Mouse (Mus musculus): ENCODE data around the gene Adgrl2.

Gene Adgrl2

GRCm38 (mm10) chr3:148930913-148931312 lies 59.4 kb downstream of the Adgrl2 start:
- intact Hi-C loops (cut with DNase I), result no loop called here

GRCm38 (mm10) chr3:148926330-148926729 lies 64.0 kb downstream of the Adgrl2 start:
- intact Hi-C loops (cut with DNase I), result no loop called here

GRCm38 (mm10) chr3:148922618-148923095 lies 67.7 kb downstream of the Adgrl2 start:
- intact Hi-C loops (cut with DNase I), result no loop called here

GRCm38 (mm10) chr3:148921966-148922587 lies 68.3 kb downstream of the Adgrl2 start:
- intact Hi-C loops (cut with DNase I), result no loop called here

- intact Hi-C loops (cut with DNase I), result no loop called here
Observed at GRCm38 (mm10) chr3:148920881-148921280, 69.5 kb downstream of the Adgrl2 start.

- intact Hi-C loops (cut with DNase I), result no loop called here
Observed at GRCm38 (mm10) chr3:148918425-148918824, 71.9 kb downstream of the Adgrl2 start.

- intact Hi-C loops (cut with DNase I), result no loop called here
Observed at GRCm38 (mm10) chr3:148917837-148918236, 72.5 kb downstream of the Adgrl2 start.

GRCm38 (mm10) chr3:148916226-148916625 lies 74.1 kb downstream of the Adgrl2 start:
- intact Hi-C loops (cut with DNase I), result no loop called here

- intact Hi-C loops (cut with DNase I), result no loop called here
Observed at GRCm38 (mm10) chr3:148912944-148913684, 77.2 kb downstream of the Adgrl2 start.

- intact Hi-C loops (cut with DNase I), result no loop called here
Observed at GRCm38 (mm10) chr3:148912536-148912935, 77.8 kb downstream of the Adgrl2 start.

- intact Hi-C loops (cut with DNase I), result no loop called here
Observed at GRCm38 (mm10) chr3:148907873-148908272, 82.5 kb downstream of the Adgrl2 start.

GRCm38 (mm10) chr3:148907024-148907778 lies 83.2 kb downstream of the Adgrl2 start:
- intact Hi-C loops (cut with DNase I), result no loop called here

GRCm38 (mm10) chr3:148905906-148906779 lies 84.2 kb downstream of the Adgrl2 start:
- intact Hi-C loops (cut with DNase I), result no loop called here

- intact Hi-C loops (cut with DNase I), result no loop called here
Observed at GRCm38 (mm10) chr3:148905435-148905834, 84.9 kb downstream of the Adgrl2 start.

- intact Hi-C loops (cut with DNase I), result no loop called here
Observed at GRCm38 (mm10) chr3:148899857-148900256, 90.5 kb downstream of the Adgrl2 start.

- intact Hi-C loops (cut with DNase I), result no loop called here
Observed at GRCm38 (mm10) chr3:148899416-148899815, 90.9 kb downstream of the Adgrl2 start.

- intact Hi-C loops (cut with DNase I), result no loop called here
Observed at GRCm38 (mm10) chr3:148898535-148899250, 91.7 kb downstream of the Adgrl2 start.

- intact Hi-C loops (cut with DNase I), result no loop called here
Observed at GRCm38 (mm10) chr3:148896281-148896680, 94.1 kb downstream of the Adgrl2 start.

- intact Hi-C loops (cut with DNase I), result no loop called here
Observed at GRCm38 (mm10) chr3:148895396-148896109, 94.8 kb downstream of the Adgrl2 start.

- intact Hi-C loops (cut with DNase I), result no loop called here
Observed at GRCm38 (mm10) chr3:148894867-148895266, 95.5 kb downstream of the Adgrl2 start.

All from adrenal gland (tissue).